Mouse (Mus musculus) midbrain, embryonic 13.5 days (tissue): ENCODE measurements around the gene Smim24. TPM values are rescaled to one million over a fixed set of nuclear protein-coding genes. Genes with fewer than 3 reads are reported as not detected.

Experiments used
- ATAC-seq: fragments of 200-750 bp; cut with Nextera tagmentation; 2 replicates; pipeline ENCODE4 v1.8.0; 2017; ENCODE audit warnings: mild to moderate bottlenecking, moderate TSS enrichment, moderate library complexity
- H3K27ac ChIP-seq: fragments of 300-500 bp; sonication (generic); 2 replicates; pipeline ENCODE4 v1.5.1; 2015; ENCODE audit warnings: inconsistent platforms, mild to moderate bottlenecking, moderate library complexity
- H3K27me3 ChIP-seq: fragments of 300-500 bp; sonication (generic); 2 replicates; pipeline ENCODE4 v1.6.1; 2015; ENCODE audit warnings: mild to moderate bottlenecking, inconsistent platforms
- H3K36me3 ChIP-seq: fragments of 300-500 bp; sonication (generic); 2 replicates; pipeline ENCODE4 v1.6.1; 2015; ENCODE audit warnings: mild to moderate bottlenecking, inconsistent platforms
- H3K4me1 ChIP-seq: fragments of 300-500 bp; sonication (generic); replicated peaks from 2 replicates; pipeline ENCODE4 v1.6.1; 2015; ENCODE audit warnings: inconsistent platforms
- H3K4me2 ChIP-seq: fragments of 300-500 bp; sonication (generic); replicated peaks from 2 replicates; pipeline ENCODE4 v1.6.1; 2015; ENCODE audit warnings: moderate library complexity, mild to moderate bottlenecking, inconsistent platforms
- H3K4me3 ChIP-seq: fragments of 300-500 bp; sonication (generic); replicated peaks from 2 replicates; pipeline ENCODE4 v1.5.1; 2015; ENCODE audit warnings: mild to moderate bottlenecking, inconsistent platforms
- H3K9ac ChIP-seq: fragments of 300-500 bp; sonication (generic); replicated peaks from 2 replicates; pipeline ENCODE4 v1.6.1; 2015; ENCODE audit warnings: mild to moderate bottlenecking, inconsistent platforms
- H3K9me3 ChIP-seq: fragments of 300-500 bp; sonication (generic); 2 replicates; pipeline ENCODE4 v1.6.1; 2016; ENCODE audit warnings: mild to moderate bottlenecking, inconsistent platforms
- WGBS: fragments of 180-500 bp; shearing (Covaris S2); methylation state at CpG from one replicate; pipeline ENCODE4 v1.1.7; 2015; 5-methylcytosine and 5-hydroxymethylcytosine counted together
- polyA plus RNA-seq: library from polyadenylated mRNA; unstranded; fragments of >200 nt; fragmentation: Nextera tagmentation; extraction: Ambion mirVana; gene quantifications from 2 replicates; pipeline ENCODE4 v1.2.1, GENCODE M21; 2015

The Smim24 gene
- polyA plus RNA-seq, 1 experiment from 2014 or later = 1.4 TPM

- peaks cover 41% of the 10 kb centered on the region for H3K27me3 ChIP-seq
- H3K4me1 ChIP-seq = peaks cover 51% of the 10 kb centered on the region
- no peak for ATAC-seq
- H3K9ac ChIP-seq = no peak overlapping the region
- H3K4me3 ChIP-seq = no peak overlapping the region
- no peak overlapping the region for H3K4me2 ChIP-seq
- H3K9me3 ChIP-seq = no peaks in the 10 kb centered on the region
- H3K27ac ChIP-seq = no peak overlapping the region
- H3K36me3 ChIP-seq = peaks cover 12% of the 10 kb centered on the region
- 85% methylated on average over 4 of the region's 4 CpGs for WGBS
Observed at GRCm38 (mm10) chr10:81421041-81421796, 28.4 kb downstream of the Smim24 start.

DNA sequence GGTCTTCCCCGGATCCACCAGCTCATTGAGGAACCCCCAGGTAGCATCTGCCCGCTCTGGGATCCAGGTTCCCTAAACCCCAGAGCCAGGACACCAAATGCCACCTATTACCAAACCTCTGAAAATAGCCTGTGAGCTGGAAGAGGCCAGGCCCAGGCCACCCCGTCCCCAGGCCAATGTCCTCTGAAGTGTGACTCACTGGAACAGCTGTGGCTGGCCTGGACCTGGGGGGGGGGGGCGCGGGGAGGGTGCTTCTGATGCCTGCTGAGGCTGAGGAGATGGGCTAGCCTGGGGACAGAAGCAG is 28.9 kb downstream of the Smim24 start:
- no peak overlapping the region for H3K4me3 ChIP-seq
- peaks cover 12% of the 10 kb centered on the region for H3K36me3 ChIP-seq
- no peak overlapping the region for H3K9ac ChIP-seq
- peaks cover 51% of the 10 kb centered on the region for H3K4me1 ChIP-seq
- no peak for ATAC-seq
- WGBS = 87% methylated on average over 5 of the region's 5 CpGs
- H3K27ac ChIP-seq = no peak overlapping the region
- peaks cover 46% of the 10 kb centered on the region for H3K27me3 ChIP-seq
- H3K9me3 ChIP-seq = no peaks in the 10 kb centered on the region
- H3K4me2 ChIP-seq = no peak overlapping the region

DNA sequence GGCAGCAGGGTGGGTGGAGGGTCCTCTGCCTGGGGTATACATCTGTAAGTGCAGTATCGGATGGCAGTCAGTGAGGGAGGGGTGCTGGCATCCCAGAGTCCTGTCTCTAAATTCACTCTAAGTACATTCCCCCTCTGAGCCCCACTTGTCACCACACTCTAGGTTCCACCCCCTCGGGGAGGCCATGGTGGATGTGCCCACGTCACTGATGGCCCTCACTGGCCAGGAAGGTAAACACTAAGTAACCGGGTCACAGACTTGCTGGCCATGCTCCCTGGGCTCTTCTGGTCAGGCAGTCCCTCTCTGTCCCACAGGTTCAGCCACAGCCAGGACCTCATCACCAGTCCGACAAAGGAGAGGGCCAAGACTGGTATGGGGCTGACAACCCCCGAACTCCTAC is 29.3 kb downstream of the Smim24 start:
- H3K4me1 ChIP-seq = peaks cover 51% of the 10 kb centered on the region
- H3K4me2 ChIP-seq = no peak overlapping the region
- ATAC-seq = no peak
- H3K27ac ChIP-seq = no peak overlapping the region
- H3K9ac ChIP-seq = no peak overlapping the region
- peaks cover 51% of the 10 kb centered on the region for H3K27me3 ChIP-seq
- no peaks in the 10 kb centered on the region for H3K9me3 ChIP-seq
- H3K4me3 ChIP-seq = no peak overlapping the region
- H3K36me3 ChIP-seq = peaks cover 12% of the 10 kb centered on the region
- 75% methylated on average over 6 of the region's 6 CpGs for WGBS

GRCm38 (mm10) chr10:81422661-81423217 is 29.9 kb downstream of the Smim24 start:
- WGBS = 87% methylated on average over 3 of the region's 3 CpGs
- peaks cover 52% of the 10 kb centered on the region for H3K27me3 ChIP-seq
- no peak overlapping the region for H3K4me3 ChIP-seq
- H3K27ac ChIP-seq = no peak overlapping the region
- H3K9me3 ChIP-seq = no peaks in the 10 kb centered on the region
- peaks cover 12% of the 10 kb centered on the region for H3K36me3 ChIP-seq
- no peak overlapping the region for H3K9ac ChIP-seq
- H3K4me2 ChIP-seq = no peak overlapping the region
- peaks cover 49% of the 10 kb centered on the region for H3K4me1 ChIP-seq
- ATAC-seq = no peak

DNA sequence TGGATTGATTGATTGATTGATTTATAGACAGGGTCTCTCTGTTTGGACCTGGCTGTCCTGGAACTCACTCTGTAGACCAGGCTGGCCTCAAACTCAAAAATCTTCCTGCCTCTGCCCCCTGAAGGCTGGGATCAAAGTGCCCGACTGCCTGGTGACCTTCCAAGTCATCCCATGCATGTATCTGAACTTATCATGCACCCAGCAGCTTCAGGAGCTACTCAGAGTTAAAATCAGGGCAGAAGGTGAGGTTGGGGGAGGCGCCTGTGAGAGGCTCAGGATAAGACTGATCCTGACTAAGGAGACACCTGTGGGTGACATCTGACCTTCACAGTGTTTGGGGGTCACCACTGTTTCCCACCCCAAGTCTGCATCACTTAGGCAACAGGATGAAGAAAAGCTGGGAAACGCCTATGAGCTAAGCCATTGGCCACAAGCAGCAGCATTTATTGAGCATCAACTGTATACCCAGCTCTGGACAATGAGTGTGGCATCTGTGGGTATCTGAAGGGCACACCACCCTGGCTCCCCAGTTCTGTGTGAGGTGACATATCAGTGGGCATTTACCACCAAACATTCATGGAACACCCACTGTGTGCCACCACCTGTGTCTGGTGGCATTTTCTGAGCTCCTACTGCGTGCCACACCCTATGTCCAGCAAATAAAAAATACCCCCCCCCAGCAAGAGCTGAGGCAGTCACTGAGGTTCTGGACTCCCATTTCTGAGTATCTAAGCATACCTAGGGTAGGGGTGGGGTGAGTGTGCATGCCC is 30.8 kb downstream of the Smim24 start:
- Histone ChIP-seq H3K27me3 (peaks cover 60% of the 10 kb centered on the region), H3K27ac (no peak overlapping the region), H3K9me3 (no peaks in the 10 kb centered on the region), H3K9ac (0 out of 2 replicates have a peak overlapping the region, but pooled peaks have one; percentile 14), H3K4me1 (peaks cover 40% of the 10 kb centered on the region), H3K4me3 (no peak overlapping the region), H3K36me3 (peaks cover 12% of the 10 kb centered on the region), H3K4me2 (0 out of 2 replicates have a peak overlapping the region, but pooled peaks have one; percentile 23)
- no peak for ATAC-seq
- WGBS = 68% methylated on average over 4 of the region's 4 CpGs

GRCm38 (mm10) chr10:81424246-81425051 is 31.6 kb downstream of the Smim24 start:
- no peak for ATAC-seq
- peaks cover 66% of the 10 kb centered on the region for H3K27me3 ChIP-seq
- H3K4me3 ChIP-seq = no peak overlapping the region
- peaks cover 41% of the 10 kb centered on the region for H3K4me1 ChIP-seq
- WGBS = 5% methylated on average over 24 of the region's 25 CpGs
- 0 out of 2 replicates have a peak overlapping the region, but pooled peaks have one; percentile 23 for H3K9ac ChIP-seq
- H3K4me2 ChIP-seq = peak overlapping the region; percentile 60
- peaks cover 11% of the 10 kb centered on the region for H3K36me3 ChIP-seq
- no peaks in the 10 kb centered on the region for H3K9me3 ChIP-seq
- H3K27ac ChIP-seq = no peak overlapping the region

DNA sequence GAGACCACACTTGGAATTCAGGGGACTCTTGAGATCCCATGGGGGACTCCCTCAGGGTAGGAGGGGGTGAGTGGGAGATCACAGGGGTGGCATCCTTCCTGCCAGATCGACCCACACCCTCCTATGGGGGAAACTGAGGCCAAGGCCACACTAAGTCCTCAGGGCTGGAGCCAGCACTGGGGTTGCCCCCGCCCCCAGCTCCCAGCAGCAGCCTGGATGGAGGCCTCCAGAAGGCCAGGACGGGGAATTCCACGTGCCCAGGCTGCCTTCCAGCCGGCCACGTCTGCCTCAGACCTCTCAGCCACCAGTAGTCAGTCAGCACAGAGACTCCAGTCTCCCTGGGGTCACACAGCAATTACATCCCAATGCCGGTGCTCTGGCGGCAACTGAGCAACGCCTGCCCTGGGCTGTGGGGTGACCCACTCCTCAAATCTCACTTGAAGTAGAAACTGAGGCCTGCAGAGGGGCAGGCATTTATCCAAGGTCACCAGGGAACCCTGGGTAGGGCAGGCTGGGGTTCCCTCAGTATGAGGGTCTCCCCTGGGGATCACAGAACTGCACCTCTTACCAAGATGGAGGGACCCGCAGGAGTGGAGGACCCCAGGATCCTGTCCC is 32.5 kb downstream of the Smim24 start:
- Histone ChIP-seq H3K27ac (no peak overlapping the region), H3K4me2 (peak overlapping the region; percentile 60), H3K4me1 (peaks cover 47% of the 10 kb centered on the region), H3K9me3 (no peaks in the 10 kb centered on the region), H3K9ac (0 out of 2 replicates have a peak overlapping the region, but pooled peaks have one; percentile 23), H3K36me3 (peaks cover 2% of the 10 kb centered on the region; the same call in 1 of the 2 replicates), H3K4me3 (peak overlapping the region; percentile 36; the same call in 1 of the 2 replicates), H3K27me3 (peaks cover 66% of the 10 kb centered on the region)
- ATAC-seq = no peak
- 26% methylated on average over 10 of the region's 10 CpGs for WGBS

DNA sequence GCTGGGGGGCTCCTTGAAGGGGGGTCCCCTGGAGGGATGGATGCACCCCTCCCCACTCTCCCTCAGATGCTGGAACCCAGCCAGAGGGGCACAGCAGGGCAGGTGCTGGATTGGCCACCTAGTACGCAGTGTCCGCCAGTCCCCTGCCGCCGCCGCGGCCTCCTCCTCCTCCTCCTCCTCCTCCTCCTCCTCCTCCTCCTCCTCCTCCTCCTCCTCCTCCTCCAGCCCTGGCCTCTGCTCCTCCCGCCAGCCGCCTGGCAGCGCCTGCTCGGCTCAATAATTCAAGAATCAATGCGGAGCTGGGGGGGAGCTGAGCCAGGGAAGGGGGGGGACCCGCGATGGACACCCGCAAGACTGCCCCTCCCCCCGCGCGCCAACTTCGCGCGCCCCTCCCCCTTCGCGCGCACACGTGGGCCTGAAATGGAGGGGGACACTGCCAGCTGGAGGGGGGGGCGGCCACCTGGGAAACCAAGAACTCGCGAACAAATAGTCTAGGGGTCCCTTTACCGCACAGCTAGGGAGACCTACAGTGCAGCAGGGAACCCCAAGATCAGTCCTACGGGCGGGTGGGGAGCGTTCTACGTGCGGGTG is 33.3 kb downstream of the Smim24 start:
- 0% methylated on average over 13 of the region's 33 CpGs for WGBS
- H3K36me3 ChIP-seq = no peaks in the 10 kb centered on the region
- H3K27ac ChIP-seq = no peak overlapping the region
- peak overlapping the region; percentile 60 for H3K4me2 ChIP-seq
- peaks cover 66% of the 10 kb centered on the region for H3K27me3 ChIP-seq
- peak overlapping the region; percentile 36 for H3K4me3 ChIP-seq
- no peaks in the 10 kb centered on the region for H3K9me3 ChIP-seq
- peaks cover 51% of the 10 kb centered on the region for H3K4me1 ChIP-seq
- ATAC-seq = no peak
- H3K9ac ChIP-seq = peak overlapping the region; percentile 51

GRCm38 (mm10) chr10:81426897-81427296 is 34.0 kb downstream of the Smim24 start:
- no peak overlapping the region for H3K27ac ChIP-seq
- WGBS = 1% methylated on average over 18 of the region's 38 CpGs
- no peaks in the 10 kb centered on the region for H3K36me3 ChIP-seq
- peak overlapping the region; percentile 36 for H3K4me3 ChIP-seq
- peaks cover 55% of the 10 kb centered on the region for H3K4me1 ChIP-seq
- peak overlapping the region; percentile 60 for H3K4me2 ChIP-seq
- ATAC-seq = no peak
- H3K9me3 ChIP-seq = no peaks in the 10 kb centered on the region
- peak overlapping the region; percentile 51 for H3K9ac ChIP-seq
- H3K27me3 ChIP-seq = peaks cover 66% of the 10 kb centered on the region

GRCm38 (mm10) chr10:81427327-81427726 is 34.5 kb downstream of the Smim24 start:
- Histone ChIP-seq H3K27me3 (peaks cover 64% of the 10 kb centered on the region), H3K4me1 (peaks cover 55% of the 10 kb centered on the region), H3K27ac (no peak overlapping the region), H3K9ac (peak overlapping the region; percentile 51; the same call in 1 of the 2 replicates), H3K4me2 (peak overlapping the region; percentile 60), H3K4me3 (peak overlapping the region; percentile 36), H3K9me3 (no peaks in the 10 kb centered on the region), H3K36me3 (no peaks in the 10 kb centered on the region)
- 34% methylated on average over 3 of the region's 3 CpGs for WGBS
- no peak for ATAC-seq
